Mouse (Mus musculus): ENCODE measurements around the gene Bicral.

DNA sequence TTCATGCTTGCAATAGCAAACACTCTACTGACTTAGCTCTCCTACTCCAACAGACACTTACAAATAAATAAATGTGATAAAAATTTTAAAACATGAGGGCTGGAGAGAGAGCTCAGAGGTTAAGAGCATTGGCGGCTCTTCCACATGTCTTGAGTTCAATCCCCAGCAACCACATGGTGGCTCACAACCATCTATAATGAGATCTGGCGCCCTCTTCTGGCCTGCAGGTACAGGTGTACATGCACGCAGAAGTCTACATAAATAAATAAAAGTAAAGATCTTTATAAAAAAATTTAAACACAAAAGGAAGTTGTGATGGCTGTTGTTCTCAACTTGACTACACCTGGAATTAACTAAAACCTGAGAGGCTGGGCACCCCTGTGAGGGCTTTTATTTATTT is 17.3 kb upstream of the Bicral start:
- no peak for TF ChIP-seq POLR2A (IDR thresholded peaks at IDR 0.05; ENCODE audit: insufficient read depth, low read depth, low read length)
- peak; percentile 62 for TF ChIP-seq CTCF (IDR thresholded peaks at IDR 0.05)
- TF ChIP-seq EP300 (IDR thresholded peaks at IDR 0.05; ENCODE audit: insufficient read depth, low read depth, low read length), result no peak
